Mouse (Mus musculus) embryonic facial prominence, embryonic 11.5 days (tissue): ENCODE results near the gene Gm11361. TPM values are rescaled to one million over a fixed set of nuclear protein-coding genes. Genes with fewer than 3 reads are reported as not detected.

Experiments
- polyA plus RNA-seq: library from polyadenylated mRNA; unstranded; fragments of >200 nt; fragmentation: Nextera tagmentation; extraction: Ambion mirVana; gene quantifications from 2 replicates; pipeline ENCODE4 v1.2.1, GENCODE M21; 2014

Gm11361 gene
- polyA plus RNA-seq, 1 experiment from 2014 or later = 3.9 TPM

Other genes with a start within 250 kb of the Gm11361 start
- gene Prl4a1, start 241.3 kb upstream of the Gm11361 start, polyA plus RNA-seq = not detected in 2 replicates
- not detected in 2 replicates for gene Prl5a1, start 115.0 kb upstream of the Gm11361 start, polyA plus RNA-seq